Mouse (Mus musculus): Measurements from ENCODE around the gene Gm3336. TPM values are rescaled to one million over a fixed set of nuclear protein-coding genes. Genes with fewer than 3 reads are reported as not detected.

Gm3336 gene
- polyA plus RNA-seq, 1 experiment from 2014 or later: not detected

DNA sequence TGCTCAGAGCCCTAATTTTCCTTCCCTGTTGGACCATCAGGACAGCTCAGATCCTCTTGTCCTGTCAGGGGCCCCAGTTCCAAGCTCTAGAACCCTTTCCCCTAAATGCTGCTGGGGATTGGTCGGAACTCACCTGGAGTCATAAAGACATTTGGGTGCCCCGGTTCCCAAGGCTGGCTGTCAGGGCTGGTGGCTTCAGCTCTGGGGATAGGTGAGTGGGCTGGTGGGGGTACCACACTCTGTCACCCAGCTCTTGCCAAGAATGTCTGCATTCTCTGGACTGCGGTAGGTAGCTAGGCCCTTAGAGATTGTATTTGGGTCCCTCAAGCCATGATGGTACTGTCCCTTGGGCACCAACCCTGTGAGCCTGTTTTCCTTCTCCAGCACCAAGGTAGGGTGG is 15.1 kb upstream of the Gm3336 start, which contains the start of gene Iqcn:
Gene Iqcn, plus strand, starts transcription at position 171 of the 400 bp plus-strand sequence.
- peaks cover 9% of the 10 kb centered on the region; the same call in 1 of the 2 replicates for H3K36me3 ChIP-seq (ENCODE audit: control insufficient read depth, insufficient read depth, low read length)
- ATAC-seq (ENCODE audit: low FRiP score, low TSS enrichment) (no peak), DNase-seq (no peak)
- H3K4me1 ChIP-seq (ENCODE audit: control insufficient read depth, insufficient read depth, low read length): peaks cover 18% of the 10 kb centered on the region
- H3K9ac ChIP-seq (replicated peaks; ENCODE audit: low read length): peak within 1 kb of the TSS; percentile 10; the same call in 1 of the 2 replicates
- WGBS: 94% methylated on average over 3 of the region's 3 CpGs
- H3K27ac ChIP-seq (replicated peaks; ENCODE audit: low read depth, low read length): no peak within 1 kb of the TSS
- H3K27me3 ChIP-seq (ENCODE audit: control insufficient read depth, insufficient read depth, low read length): no peaks in the 10 kb centered on the region
- H3K4me2 ChIP-seq (ENCODE audit: low read length): peak within 1 kb of the TSS; percentile 59
- no peak within 1 kb of the TSS for H3K4me3 ChIP-seq (replicated peaks; ENCODE audit: low read depth, low read length)
- no peaks in the 10 kb centered on the region for H3K9me3 ChIP-seq (ENCODE audit: control insufficient read depth, low read length)

GRCm38 (mm10) chr8:70708281-70708680 is 10.1 kb upstream of the Gm3336 start:
- Histone ChIP-seq H3K27me3 (ENCODE audit: control insufficient read depth, insufficient read depth, low read length) (no peaks in the 10 kb centered on the region), H3K4me3 (replicated peaks; ENCODE audit: low read depth, low read length) (no peak overlapping the region), H3K36me3 (ENCODE audit: control insufficient read depth, insufficient read depth, low read length) (peaks cover 2% of the 10 kb centered on the region; the same call in 1 of the 2 replicates), H3K9ac (replicated peaks; ENCODE audit: low read length) (no peak overlapping the region), H3K9me3 (ENCODE audit: control insufficient read depth, low read length) (no peaks in the 10 kb centered on the region), H3K4me2 (ENCODE audit: low read length) (no peak overlapping the region), H3K27ac (replicated peaks; ENCODE audit: low read depth, low read length) (no peak overlapping the region), H3K4me1 (ENCODE audit: control insufficient read depth, insufficient read depth, low read length) (no peaks in the 10 kb centered on the region; the same call in 1 of the 2 replicates)
- no peak for ATAC-seq (ENCODE audit: low FRiP score, low TSS enrichment)
- WGBS: 92% methylated on average over 14 of the region's 14 CpGs
- no peak for DNase-seq

- H3K27ac ChIP-seq (replicated peaks; ENCODE audit: low read depth, low read length): no peak overlapping the region
- H3K4me3 ChIP-seq (replicated peaks; ENCODE audit: low read depth, low read length): no peak overlapping the region
- no peak overlapping the region for H3K9ac ChIP-seq (replicated peaks; ENCODE audit: low read length)
- H3K4me1 ChIP-seq (ENCODE audit: control insufficient read depth, insufficient read depth, low read length): no peaks in the 10 kb centered on the region
- no peaks in the 10 kb centered on the region for H3K27me3 ChIP-seq (ENCODE audit: control insufficient read depth, insufficient read depth, low read length)
- ATAC-seq (ENCODE audit: low FRiP score, low TSS enrichment): no peak
- DNase-seq: no peak
- no peak overlapping the region for H3K4me2 ChIP-seq (ENCODE audit: low read length)
- WGBS: 94% methylated on average over 9 of the region's 9 CpGs
- no peaks in the 10 kb centered on the region for H3K9me3 ChIP-seq (ENCODE audit: control insufficient read depth, low read length)
- no peaks in the 10 kb centered on the region for H3K36me3 ChIP-seq (ENCODE audit: control insufficient read depth, insufficient read depth, low read length)
These were observed 8.5 kb upstream of the Gm3336 start for GRCm38 (mm10) chr8:70709794-70710193.

DNA sequence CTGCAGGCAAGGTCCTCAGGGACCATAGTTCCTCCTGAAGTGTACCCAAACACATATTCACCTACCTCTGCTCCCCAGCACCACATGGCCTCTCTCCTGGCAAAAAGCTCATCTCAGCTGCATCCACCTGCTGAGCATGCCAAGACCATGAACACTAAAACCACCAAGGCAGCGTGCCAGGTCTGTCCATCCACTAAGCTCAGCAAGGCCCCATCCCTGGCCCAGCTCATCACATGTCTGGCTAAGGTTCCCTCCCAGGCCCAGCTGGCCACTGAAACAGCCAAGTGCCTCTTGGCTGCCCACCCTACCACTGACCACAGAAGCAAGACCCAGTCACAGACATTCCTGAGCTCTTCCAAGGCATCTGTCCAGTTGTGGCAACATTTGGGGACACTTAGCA is 8.0 kb upstream of the Gm3336 start:
- Histone ChIP-seq H3K9ac (replicated peaks; ENCODE audit: low read length) (no peak overlapping the region), H3K4me3 (replicated peaks; ENCODE audit: low read depth, low read length) (no peak overlapping the region), H3K9me3 (ENCODE audit: control insufficient read depth, low read length) (no peaks in the 10 kb centered on the region), H3K27ac (replicated peaks; ENCODE audit: low read depth, low read length) (no peak overlapping the region), H3K4me1 (ENCODE audit: control insufficient read depth, insufficient read depth, low read length) (no peaks in the 10 kb centered on the region), H3K27me3 (ENCODE audit: control insufficient read depth, insufficient read depth, low read length) (no peaks in the 10 kb centered on the region), H3K36me3 (ENCODE audit: control insufficient read depth, insufficient read depth, low read length) (no peaks in the 10 kb centered on the region), H3K4me2 (ENCODE audit: low read length) (no peak overlapping the region)
- 87% methylated on average over 1 of the region's 1 CpGs for WGBS
- DNase-seq (no peak), ATAC-seq (ENCODE audit: low FRiP score, low TSS enrichment) (no peak)

GRCm38 (mm10) chr8:70711041-70711440 is 7.3 kb upstream of the Gm3336 start:
- Histone ChIP-seq H3K4me3 (replicated peaks; ENCODE audit: low read depth, low read length) (no peak overlapping the region), H3K36me3 (ENCODE audit: control insufficient read depth, insufficient read depth, low read length) (no peaks in the 10 kb centered on the region), H3K27ac (replicated peaks; ENCODE audit: low read depth, low read length) (no peak overlapping the region), H3K4me2 (ENCODE audit: low read length) (no peak overlapping the region), H3K4me1 (ENCODE audit: control insufficient read depth, insufficient read depth, low read length) (no peaks in the 10 kb centered on the region), H3K9me3 (ENCODE audit: control insufficient read depth, low read length) (no peaks in the 10 kb centered on the region), H3K9ac (replicated peaks; ENCODE audit: low read length) (no peak overlapping the region), H3K27me3 (ENCODE audit: control insufficient read depth, insufficient read depth, low read length) (no peaks in the 10 kb centered on the region)
- 90% methylated on average over 11 of the region's 11 CpGs for WGBS
- ATAC-seq (ENCODE audit: low FRiP score, low TSS enrichment): no peak
- no peak for DNase-seq

DNA sequence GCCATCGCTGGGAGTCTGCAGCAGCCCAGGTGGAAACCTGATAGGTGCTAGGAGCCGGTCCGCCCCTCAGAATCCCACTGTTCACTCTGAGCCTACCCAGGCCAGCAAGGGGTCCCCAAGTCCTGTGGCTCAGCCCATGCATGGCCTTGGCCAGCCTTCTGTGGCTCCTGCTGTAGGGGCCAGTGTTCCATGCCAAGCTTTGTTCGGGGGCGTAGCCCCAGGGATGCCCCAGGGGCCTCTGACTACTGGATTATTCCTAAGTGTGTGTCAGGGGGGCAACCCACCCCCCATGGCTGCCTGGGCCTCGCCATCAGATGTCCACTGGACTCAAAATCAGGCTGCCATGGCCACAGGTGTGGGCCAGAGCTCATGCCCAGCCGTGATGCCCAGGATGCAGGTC is 4.4 kb upstream of the Gm3336 start:
- Histone ChIP-seq H3K4me2 (ENCODE audit: low read length) (no peak overlapping the region), H3K36me3 (ENCODE audit: control insufficient read depth, insufficient read depth, low read length) (no peaks in the 10 kb centered on the region), H3K4me3 (replicated peaks; ENCODE audit: low read depth, low read length) (no peak overlapping the region), H3K9me3 (ENCODE audit: control insufficient read depth, low read length) (no peaks in the 10 kb centered on the region), H3K27me3 (ENCODE audit: control insufficient read depth, insufficient read depth, low read length) (no peaks in the 10 kb centered on the region), H3K9ac (replicated peaks; ENCODE audit: low read length) (no peak overlapping the region), H3K27ac (replicated peaks; ENCODE audit: low read depth, low read length) (no peak overlapping the region), H3K4me1 (ENCODE audit: control insufficient read depth, insufficient read depth, low read length) (no peaks in the 10 kb centered on the region)
- 80% methylated on average over 7 of the region's 7 CpGs for WGBS
- DNase-seq (no peak), ATAC-seq (ENCODE audit: low FRiP score, low TSS enrichment) (no peak)

- Histone ChIP-seq H3K9me3 (ENCODE audit: control insufficient read depth, low read length) (no peaks in the 10 kb centered on the region), H3K27ac (replicated peaks; ENCODE audit: low read depth, low read length) (no peak overlapping the region), H3K4me2 (ENCODE audit: low read length) (no peak overlapping the region), H3K4me3 (replicated peaks; ENCODE audit: low read depth, low read length) (no peak overlapping the region), H3K27me3 (ENCODE audit: control insufficient read depth, insufficient read depth, low read length) (no peaks in the 10 kb centered on the region), H3K9ac (replicated peaks; ENCODE audit: low read length) (no peak overlapping the region), H3K4me1 (ENCODE audit: control insufficient read depth, insufficient read depth, low read length) (no peaks in the 10 kb centered on the region), H3K36me3 (ENCODE audit: control insufficient read depth, insufficient read depth, low read length) (no peaks in the 10 kb centered on the region)
- WGBS: 73% methylated on average over 2 of the region's 2 CpGs
- no peak for ATAC-seq (ENCODE audit: low FRiP score, low TSS enrichment)
- DNase-seq: no peak
These were observed 3.3 kb upstream of the Gm3336 start for GRCm38 (mm10) chr8:70715086-70715485.

DNA sequence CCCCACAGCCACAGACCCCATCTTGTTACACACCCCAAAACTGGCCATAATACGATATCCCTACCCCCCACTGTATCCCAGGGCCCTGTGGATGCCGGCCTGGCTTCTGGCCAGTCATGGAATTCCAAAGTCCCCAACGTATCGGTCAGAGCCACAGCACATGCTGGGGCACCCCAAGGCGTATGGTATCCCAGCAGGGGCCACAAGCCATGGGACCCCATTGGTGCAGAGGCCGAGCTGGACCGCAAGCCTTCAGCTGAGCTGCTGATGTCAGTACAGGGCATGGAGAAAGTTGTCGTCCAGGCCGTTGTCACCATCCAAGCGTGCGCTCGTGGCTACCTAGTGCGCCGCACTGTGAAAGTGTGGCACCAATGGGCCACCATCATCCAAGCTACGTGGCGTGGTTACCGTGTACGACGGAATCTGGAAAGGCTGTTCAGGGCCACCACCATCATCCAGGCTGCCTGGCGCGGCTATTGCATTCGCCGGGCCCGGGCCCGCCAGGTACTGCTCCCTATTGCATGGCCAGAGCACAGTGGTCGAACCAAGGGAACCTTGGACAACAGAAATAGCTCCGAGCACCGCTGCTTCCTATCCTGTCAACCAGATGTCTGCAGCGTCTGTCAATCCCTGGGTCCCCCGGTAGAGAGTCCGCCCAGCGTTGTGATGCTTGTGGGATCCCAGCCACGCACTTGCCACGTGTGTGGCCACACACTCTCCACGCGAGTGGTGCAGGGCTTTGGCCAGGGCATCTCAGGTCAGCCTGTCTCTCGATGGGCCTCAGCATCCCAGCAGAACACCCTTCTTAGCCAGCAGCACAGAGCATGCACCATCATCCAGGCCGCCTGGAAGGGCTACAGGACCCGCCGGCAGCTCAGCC is 1.6 kb upstream of the Gm3336 start:
- Histone ChIP-seq H3K4me3 (replicated peaks; ENCODE audit: low read depth, low read length) (no peak overlapping the region), H3K9ac (replicated peaks; ENCODE audit: low read length) (no peak overlapping the region), H3K4me1 (ENCODE audit: control insufficient read depth, insufficient read depth, low read length) (no peaks in the 10 kb centered on the region), H3K9me3 (ENCODE audit: control insufficient read depth, low read length) (no peaks in the 10 kb centered on the region), H3K27me3 (ENCODE audit: control insufficient read depth, insufficient read depth, low read length) (no peaks in the 10 kb centered on the region), H3K36me3 (ENCODE audit: control insufficient read depth, insufficient read depth, low read length) (no peaks in the 10 kb centered on the region), H3K27ac (replicated peaks; ENCODE audit: low read depth, low read length) (no peak overlapping the region), H3K4me2 (ENCODE audit: low read length) (no peak overlapping the region)
- DNase-seq: no peak
- no peak for ATAC-seq (ENCODE audit: low FRiP score, low TSS enrichment)
- WGBS: 87% methylated on average over 40 of the region's 40 CpGs

- no peaks in the 10 kb centered on the region for H3K27me3 ChIP-seq (ENCODE audit: control insufficient read depth, insufficient read depth, low read length)
- H3K4me2 ChIP-seq (ENCODE audit: low read length): no peak overlapping the region
- no peak overlapping the region for H3K4me3 ChIP-seq (replicated peaks; ENCODE audit: low read depth, low read length)
- no peak for DNase-seq
- H3K9ac ChIP-seq (replicated peaks; ENCODE audit: low read length): no peak overlapping the region
- no peaks in the 10 kb centered on the region for H3K9me3 ChIP-seq (ENCODE audit: control insufficient read depth, low read length)
- no peak overlapping the region for H3K27ac ChIP-seq (replicated peaks; ENCODE audit: low read depth, low read length)
- WGBS: 72% methylated on average over 9 of the region's 9 CpGs
- ATAC-seq (ENCODE audit: low FRiP score, low TSS enrichment): no peak
- no peaks in the 10 kb centered on the region for H3K4me1 ChIP-seq (ENCODE audit: control insufficient read depth, insufficient read depth, low read length)
- no peaks in the 10 kb centered on the region for H3K36me3 ChIP-seq (ENCODE audit: control insufficient read depth, insufficient read depth, low read length)
These were observed 1.5 kb downstream of the Gm3336 start for GRCm38 (mm10) chr8:70719796-70720270.
